Mouse (Mus musculus) CD8-positive naive resting alpha-beta T cell, adult 2 months (primary cell): ENCODE data around the gene Calcb.

Source experiments
- DNase-seq, 2 experiments: peaks; one replicate each; pipeline ENCODE4 v3.0.0; 2022; ENCODE audit warnings: low read depth in 2 of 2, low spot score in 2 of 2

Calcb gene

DNA sequence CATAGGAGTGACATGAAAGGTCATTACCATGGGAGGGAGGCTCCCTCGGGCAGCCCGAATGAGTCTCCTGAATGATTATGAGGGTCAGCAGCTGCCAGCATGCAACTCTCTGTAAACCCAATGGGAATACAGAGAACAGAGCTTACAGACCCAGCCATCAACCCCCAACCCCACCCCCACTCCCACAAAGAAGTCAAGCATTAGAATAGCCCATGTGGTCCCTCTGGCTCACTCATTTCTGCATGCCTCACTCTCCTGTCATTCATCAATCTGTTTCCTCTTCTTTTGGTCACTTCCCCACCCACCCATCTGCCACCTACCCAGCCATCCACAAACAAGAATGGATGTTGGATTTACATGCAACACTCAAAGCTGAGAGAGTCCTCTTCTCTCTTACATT, 35.0 kb downstream of the Calcb start:
- DNase-seq, result no peak

DNA sequence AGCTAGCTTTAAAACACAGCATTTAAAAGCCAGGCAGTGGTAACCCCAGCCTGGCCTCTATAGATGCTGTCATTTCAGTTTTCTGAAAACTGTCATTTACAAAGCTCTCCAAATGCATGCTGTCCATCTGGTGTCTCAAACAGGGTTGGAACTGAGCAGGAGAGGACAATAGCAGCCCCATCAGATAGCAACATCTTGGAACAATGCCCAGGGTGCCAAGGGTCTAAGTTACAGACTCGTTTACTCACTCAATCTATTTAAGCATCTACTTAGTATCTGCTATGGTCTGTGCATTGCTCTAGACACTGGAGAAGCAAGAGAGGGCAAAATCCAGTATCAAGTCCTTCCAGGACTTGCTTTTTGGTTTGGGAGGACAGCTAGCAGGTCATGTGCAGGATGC, 35.8 kb downstream of the Calcb start:
- DNase-seq, result no peak

DNA sequence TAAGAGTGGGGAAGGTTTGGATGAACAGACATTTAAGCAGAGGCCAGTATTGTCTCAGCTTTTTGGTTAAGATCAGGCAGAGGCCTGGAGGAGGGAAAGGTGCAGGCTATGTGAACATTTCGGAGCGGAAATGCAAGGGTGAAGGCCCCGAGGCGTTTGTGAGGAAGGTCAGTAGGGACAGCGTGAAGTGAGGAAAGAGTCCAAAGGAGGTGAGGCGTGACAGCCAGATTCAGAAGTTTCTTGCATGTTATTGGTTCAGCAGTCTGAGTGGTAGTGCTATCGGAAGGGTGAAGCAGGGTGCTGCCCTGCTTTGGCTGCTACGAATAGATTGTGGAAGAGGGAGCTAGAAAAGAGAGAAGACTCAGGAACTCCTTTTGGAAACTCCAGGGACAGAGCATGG, 36.2 kb downstream of the Calcb start:
- DNase-seq, result no peak

DNA sequence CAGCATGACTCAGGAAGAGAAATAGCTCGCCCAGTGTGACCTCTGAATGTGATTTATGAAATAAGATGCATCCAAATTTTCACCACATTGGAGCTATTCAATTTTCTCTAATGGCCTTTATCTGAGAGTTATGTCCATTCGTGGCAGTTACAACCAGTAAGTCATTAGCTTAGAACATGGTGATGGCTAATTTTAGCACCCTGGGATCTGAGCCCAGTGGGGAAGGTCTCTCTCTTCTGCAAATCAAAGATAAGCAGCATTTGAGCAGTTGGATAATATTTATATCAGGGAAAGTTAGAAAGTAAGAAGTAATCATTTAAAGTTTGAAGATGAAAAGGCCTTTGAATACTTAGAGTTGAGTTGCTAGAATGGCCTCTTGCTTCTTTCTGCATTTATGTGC, 44.2 kb downstream of the Calcb start:
- no peak for DNase-seq

DNA sequence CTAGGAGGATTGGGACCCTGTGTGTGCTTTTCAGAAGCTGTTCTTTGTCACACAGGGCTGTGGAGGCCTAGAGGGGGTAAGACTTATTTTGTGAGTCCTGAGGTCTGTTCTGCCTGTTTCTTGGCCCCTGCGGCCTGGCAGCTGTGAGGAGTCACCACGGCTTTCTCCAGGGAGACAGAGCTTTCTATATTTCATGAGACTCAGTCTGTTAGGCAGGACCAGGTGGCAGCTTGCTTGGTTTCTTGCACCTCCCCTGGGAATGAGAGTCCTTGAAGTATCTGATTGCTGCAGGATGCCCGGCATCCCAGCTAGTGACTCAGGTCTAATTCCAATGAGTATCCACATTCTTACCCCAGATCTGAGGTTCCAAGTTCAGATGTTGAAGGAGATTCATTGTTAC, 46.8 kb downstream of the Calcb start:
- DNase-seq, result no peak

DNA sequence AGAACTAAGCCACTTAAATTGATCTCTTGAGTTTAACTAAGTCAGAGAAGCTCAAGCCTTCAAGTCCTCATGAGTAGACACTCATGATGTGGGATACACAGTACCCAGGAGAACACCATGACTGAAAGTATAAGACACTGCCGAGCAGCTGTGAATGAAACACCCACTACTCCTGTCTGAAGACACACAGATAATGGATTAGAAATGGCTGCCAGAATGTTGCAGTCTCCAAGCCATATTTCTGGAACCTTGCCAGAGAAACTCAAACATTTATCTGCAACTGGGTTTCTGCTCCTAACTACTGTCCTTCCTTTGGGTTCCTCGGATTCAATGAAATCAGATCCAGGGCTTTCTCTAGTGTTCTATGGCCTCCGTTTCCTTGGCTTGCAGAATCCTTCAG, 48.1 kb downstream of the Calcb start:
- DNase-seq, result no peak

DNA sequence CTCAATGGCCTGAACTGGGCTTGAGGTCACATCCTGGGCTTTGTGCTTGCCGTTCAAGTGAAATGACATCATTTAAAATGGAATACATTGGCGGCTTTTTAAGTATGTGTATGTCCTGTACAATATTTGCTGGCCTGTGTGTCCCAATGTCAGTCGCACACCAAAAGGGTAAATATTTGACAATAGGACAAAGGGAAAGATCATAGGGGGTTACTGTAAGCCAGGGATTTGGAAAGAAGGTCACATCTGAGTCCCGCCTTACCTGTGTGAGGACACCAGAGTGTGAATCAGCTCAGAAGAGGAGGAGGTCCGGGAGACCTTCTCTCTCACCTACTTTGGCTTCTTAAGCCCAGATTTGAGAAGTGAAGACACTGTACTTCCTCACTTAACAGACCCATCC, 50.1 kb downstream of the Calcb start:
- DNase-seq, result no peak

DNA sequence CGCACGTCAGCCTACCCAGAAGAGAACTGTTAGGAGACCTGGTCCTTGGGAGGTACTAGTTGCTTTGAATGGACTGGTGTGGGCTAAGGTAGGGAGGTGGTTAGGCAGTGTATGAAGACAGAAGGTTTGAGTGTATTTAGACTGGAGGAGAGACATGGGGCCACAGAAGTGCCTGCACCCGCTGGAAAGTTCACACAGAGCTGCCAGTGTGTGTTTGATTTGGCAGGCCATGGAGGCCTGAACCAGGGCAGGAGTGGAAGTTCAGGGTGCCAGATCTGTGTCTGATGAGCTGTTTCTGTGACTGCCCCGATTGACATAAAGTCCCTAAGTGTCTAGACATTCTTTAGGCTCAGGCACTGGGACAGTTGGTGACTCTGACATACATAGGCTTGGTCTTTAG, 50.6 kb downstream of the Calcb start:
- no peak for DNase-seq

DNA sequence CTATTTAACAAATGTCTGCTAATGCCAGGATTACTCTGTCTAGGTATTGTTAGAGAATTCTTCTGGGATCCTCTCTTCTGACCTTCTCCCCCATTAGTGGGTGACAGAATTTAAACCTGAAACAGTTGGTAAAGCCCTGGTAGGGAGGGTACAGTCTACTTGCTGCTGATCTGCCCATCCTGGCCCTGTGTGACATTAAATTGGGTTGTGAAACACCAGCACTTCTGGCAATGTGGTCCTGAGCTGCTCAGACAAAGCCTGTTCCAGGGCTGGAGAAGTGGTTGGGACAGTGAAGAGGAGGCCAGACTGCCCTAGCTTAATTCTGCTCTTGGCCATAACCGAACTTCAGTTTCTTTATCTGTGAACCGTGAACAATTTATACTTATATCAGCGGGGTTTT, 52.1 kb downstream of the Calcb start:
- no peak for DNase-seq

DNA sequence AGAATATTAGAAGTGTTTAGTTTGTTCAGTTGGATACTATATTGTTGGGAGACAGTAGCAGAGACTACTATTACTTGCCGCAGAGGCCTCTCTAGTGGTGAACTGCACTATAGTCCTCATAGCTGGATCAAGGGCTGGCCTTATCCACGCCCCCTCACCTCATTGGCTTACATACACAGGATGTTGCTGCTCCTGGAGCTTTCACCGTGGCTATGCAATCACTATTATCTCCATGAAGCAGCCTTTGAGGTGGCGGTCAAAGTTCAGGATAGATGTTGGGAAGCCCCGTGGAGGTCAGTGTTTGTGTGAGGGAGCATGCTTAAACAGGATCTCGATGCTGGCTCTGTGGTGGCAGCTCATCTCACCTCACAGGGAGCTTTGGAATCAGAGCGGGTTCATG, 53.4 kb downstream of the Calcb start:
- no peak for DNase-seq
